Mouse (Mus musculus) C2C12 (cell line): Measurements from ENCODE around the gene Ttc7. TPM values are rescaled to one million over a fixed set of nuclear protein-coding genes. Genes with fewer than 3 reads are reported as not detected.

Source experiments
- H3K27me3 ChIP-seq: one replicate; pipeline ENCODE4 v1.6.1; 2011; ENCODE audit not compliant: control insufficient read depth, insufficient read depth, insufficient read length
- H3K36me3 ChIP-seq: one replicate; pipeline ENCODE4 v1.6.1; 2011; ENCODE audit not compliant: control insufficient read depth, insufficient read depth
- H3K4me3 ChIP-seq: one replicate; pipeline ENCODE4 v1.5.1; 2011; ENCODE audit warnings: mild to moderate bottlenecking, control low read depth; ENCODE audit not compliant: poor library complexity, insufficient read depth, severe bottlenecking
- H3K79me2 ChIP-seq: one replicate; pipeline ENCODE4 v1.6.1; 2011; ENCODE audit not compliant: control insufficient read depth, insufficient read depth
- H3K79me3 ChIP-seq: one replicate; pipeline ENCODE4 v1.6.1; 2011; ENCODE audit warnings: low read depth, control low read depth
- H3ac ChIP-seq: one replicate; pipeline ENCODE3; 2011; ENCODE audit warnings: low read depth; ENCODE audit not compliant: control insufficient read depth, insufficient read length
- CEBPB ChIP-seq: IDR thresholded peaks from one replicate; pipeline ENCODE4 v1.6.1; 2011; ENCODE audit warnings: low read depth, mild to moderate bottlenecking, control low read depth, moderate library complexity
- CTCF ChIP-seq: IDR thresholded peaks from one replicate; pipeline ENCODE4 v1.5.1; 2011; ENCODE audit not compliant: control insufficient read depth, insufficient read depth, insufficient read length
- FOSL1 ChIP-seq: IDR thresholded peaks from one replicate; pipeline ENCODE4 v1.8.0; 2011; ENCODE audit warnings: mild to moderate bottlenecking, low read length; ENCODE audit not compliant: poor library complexity, insufficient read depth, severe bottlenecking
- MAX ChIP-seq: IDR thresholded peaks from one replicate; pipeline ENCODE4 v1.6.1; 2011; ENCODE audit warnings: mild to moderate bottlenecking, control low read depth
- MYOD1 ChIP-seq: IDR thresholded peaks from one replicate; pipeline ENCODE4 v1.6.1; 2011; ENCODE audit warnings: low read depth; ENCODE audit not compliant: control insufficient read depth, insufficient read length
- MYOG ChIP-seq: IDR thresholded peaks from one replicate; pipeline ENCODE4 v1.6.1; 2011; ENCODE audit not compliant: control insufficient read depth, insufficient read length; ENCODE audit errors: extremely low read depth
- USF1 ChIP-seq: IDR thresholded peaks from one replicate; pipeline ENCODE4 v1.6.1; 2011; ENCODE audit warnings: low read depth, mild to moderate bottlenecking, control low read depth, moderate library complexity
- polyA plus RNA-seq: library from polyadenylated mRNA; unstranded; fragments of >200 nt; fragmentation: generic; extraction: Trizol; gene quantifications from one replicate; pipeline ENCODE4 v1.2.1, GENCODE M21; 2012; ENCODE audit warnings: missing spikeins

Ttc7 gene
- polyA plus RNA-seq, 1 experiment = 9.8 TPM

DNA sequence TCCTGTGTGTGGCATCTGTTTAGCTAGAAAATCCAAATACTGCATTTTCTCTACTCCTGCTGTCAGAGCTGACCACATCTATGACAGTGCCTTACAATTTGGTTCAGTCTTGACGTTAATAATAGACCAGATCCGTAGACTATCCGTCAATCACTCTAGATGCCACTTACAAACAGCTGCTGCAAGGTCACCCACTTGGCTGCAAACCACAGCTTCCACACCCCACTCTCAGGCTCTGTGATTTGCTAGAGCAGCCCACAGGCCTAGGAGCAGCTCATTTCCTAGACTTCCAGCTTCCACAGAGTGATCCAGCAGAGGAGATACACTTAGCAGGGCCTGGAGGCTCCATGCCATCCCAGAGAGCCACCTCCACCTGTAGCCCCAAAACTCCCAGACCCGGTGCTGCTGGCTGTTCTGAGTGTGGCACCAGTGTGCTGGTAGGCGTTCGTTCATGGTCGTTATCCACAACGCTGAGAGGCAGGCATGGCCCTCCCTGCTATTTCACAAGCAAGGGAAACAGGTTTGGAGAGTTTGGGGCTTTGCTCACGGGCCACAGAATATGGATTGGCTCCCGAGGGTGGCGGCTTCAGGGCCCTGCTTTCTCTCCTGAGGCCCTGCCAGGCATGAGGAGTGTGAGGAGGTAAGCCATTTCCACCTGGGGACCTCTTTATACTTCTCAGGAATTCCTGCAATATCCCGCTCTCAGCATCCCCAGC, 26.5 kb downstream of the Ttc7 start:
- Histone ChIP-seq H3K36me3 (peaks cover 4% of the 10 kb centered on the region), H3K4me3 (no peak overlapping the region), H3ac (no peak overlapping the region), H3K79me3 (no peaks in the 10 kb centered on the region), H3K79me2 (no peaks in the 10 kb centered on the region), H3K27me3 (no peaks in the 10 kb centered on the region)
- TF ChIP-seq CTCF (no peak), MYOD1 (no peak), FOSL1 (no peak), MAX (no peak)

DNA sequence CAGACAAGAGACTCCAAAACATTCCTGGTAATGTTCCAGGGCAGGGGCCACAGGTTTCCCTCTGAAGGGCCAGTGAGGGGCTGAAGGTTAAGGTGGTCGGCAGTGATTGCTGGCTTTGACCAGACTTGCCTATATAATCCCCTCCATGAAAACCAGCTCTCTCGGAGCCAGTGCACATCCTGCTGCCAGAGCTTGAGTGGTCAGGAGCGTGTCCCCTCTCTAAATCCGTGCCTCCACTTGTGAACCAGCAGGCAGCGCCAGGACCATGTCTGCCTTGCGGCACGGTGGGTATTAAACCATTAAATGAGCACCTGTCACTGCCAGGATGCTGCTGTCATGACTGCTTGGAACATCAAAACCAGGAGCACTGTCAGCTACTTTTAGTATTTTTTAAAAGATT, 27.8 kb downstream of the Ttc7 start:
- Histone ChIP-seq H3K36me3 (peaks cover 4% of the 10 kb centered on the region), H3K79me2 (no peaks in the 10 kb centered on the region), H3K79me3 (no peaks in the 10 kb centered on the region), H3K4me3 (no peak overlapping the region), H3K27me3 (no peaks in the 10 kb centered on the region), H3ac (no peak overlapping the region)
- TF ChIP-seq FOSL1 (no peak), MYOD1 (no peak), MAX (no peak), MYOG (no peak)

DNA sequence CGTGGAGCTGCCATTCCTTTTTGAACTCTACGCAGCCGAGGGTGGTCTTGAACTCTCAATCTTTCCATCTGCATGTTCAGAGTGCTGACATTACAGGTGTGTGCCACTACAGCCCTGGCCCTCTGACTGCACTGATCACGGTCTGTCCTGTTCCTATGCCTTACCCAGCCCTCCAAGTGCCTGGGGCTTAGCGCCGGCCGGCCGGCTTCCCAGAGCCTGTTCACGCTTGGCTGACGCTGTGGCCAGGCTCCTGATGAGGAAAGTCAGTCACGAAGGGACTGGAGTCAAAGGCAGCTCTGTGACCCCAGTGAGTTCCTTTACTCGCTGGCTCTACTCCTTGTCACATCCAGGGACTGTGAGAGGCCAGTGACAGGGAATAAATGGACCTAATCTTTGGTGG, 29.7 kb downstream of the Ttc7 start:
- H3K36me3 ChIP-seq = peaks cover 4% of the 10 kb centered on the region
- TF ChIP-seq FOSL1 (no peak), MYOG (no peak), CTCF (no peak), MYOD1 (no peak), MAX (no peak), USF1 (no peak)

DNA sequence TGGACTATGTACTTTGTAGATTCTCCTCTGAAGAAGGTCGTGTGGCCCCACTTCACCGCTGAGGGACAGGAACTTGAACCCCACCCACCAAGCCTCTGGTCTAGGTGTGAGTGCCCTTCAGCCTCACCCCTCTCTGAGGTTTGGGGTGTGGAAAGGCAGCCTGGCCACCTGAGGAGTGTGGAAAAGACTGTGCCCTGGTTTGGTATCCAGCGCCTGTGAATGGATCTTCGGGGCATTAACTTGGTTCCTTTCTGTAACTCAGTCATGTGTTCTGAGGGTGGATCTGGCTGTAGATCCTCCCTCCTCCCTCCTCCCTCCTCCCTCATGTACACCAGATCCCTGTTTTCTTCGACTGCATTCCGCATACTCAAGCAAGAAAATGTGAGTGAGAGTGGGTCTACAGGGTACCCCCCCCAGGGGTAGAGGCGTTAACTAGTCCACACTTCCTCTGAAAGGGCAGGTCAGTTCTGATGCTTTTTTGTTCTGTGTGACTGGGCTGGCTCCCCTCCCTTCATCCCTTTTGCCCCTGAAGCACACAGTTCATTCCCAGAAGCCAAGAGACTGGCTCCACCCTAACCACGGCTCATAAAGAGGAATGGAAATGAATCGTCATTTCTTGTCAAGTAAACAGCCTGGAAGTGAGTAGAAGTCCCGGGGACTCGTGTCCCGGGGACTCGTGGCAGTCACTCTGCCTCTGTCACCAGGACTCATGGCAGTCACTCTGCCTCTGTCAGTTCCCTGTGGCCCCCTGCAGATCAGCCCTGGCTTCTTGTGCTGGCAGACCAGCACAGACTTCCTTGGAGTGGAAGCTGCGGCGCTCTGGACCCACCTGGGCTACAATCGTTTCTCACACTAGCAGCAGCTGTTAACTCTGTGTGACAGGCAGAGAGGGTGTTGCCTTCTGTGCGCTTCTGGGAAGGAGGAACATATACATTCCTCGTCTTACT, 30.5 kb downstream of the Ttc7 start:
- H3K4me3 ChIP-seq = no peak overlapping the region
- H3K79me3 ChIP-seq = no peaks in the 10 kb centered on the region
- no peaks in the 10 kb centered on the region for H3K27me3 ChIP-seq
- no peak for TF ChIP-seq FOSL1
- TF ChIP-seq USF1 = no peak
- TF ChIP-seq MYOD1 = no peak
- no peaks in the 10 kb centered on the region for H3K79me2 ChIP-seq
- H3ac ChIP-seq = peak overlapping the region; percentile 10
- peaks cover 4% of the 10 kb centered on the region for H3K36me3 ChIP-seq

More for the DNA sequence above, 29.7 kb downstream of the Ttc7 start:
- H3K27me3 ChIP-seq = no peaks in the 10 kb centered on the region
- H3K4me3 ChIP-seq = no peak overlapping the region
- H3K79me2 ChIP-seq = no peaks in the 10 kb centered on the region
- H3ac ChIP-seq = no peak overlapping the region
- H3K79me3 ChIP-seq = no peaks in the 10 kb centered on the region

DNA sequence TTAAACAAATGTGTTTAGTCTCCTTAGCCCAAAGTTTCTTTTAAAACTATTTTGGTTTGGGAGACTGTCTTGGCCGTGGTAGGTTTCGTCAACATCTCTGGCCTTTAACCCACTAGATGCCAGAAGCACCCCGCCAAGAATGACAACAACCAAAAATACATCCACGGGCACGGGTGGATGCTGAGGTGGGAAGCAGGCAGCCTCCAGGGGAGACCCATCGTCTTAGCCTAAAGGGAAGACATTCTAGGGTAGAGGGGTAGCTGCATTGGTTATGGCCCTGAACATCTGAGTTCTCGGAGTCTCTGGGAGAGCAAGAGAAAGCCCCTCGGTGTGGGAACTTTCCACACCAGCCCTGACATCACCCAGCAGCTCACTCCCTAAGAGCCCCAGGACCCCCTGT, 31.4 kb downstream of the Ttc7 start:
- H3K79me2 ChIP-seq = no peaks in the 10 kb centered on the region
- no peak overlapping the region for H3K4me3 ChIP-seq
- no peak overlapping the region for H3ac ChIP-seq
- H3K79me3 ChIP-seq = no peaks in the 10 kb centered on the region
- no peaks in the 10 kb centered on the region for H3K27me3 ChIP-seq
- TF ChIP-seq USF1 = no peak
- TF ChIP-seq MYOD1 = no peak
- no peak for TF ChIP-seq CEBPB
- TF ChIP-seq FOSL1 = no peak
- peaks cover 3% of the 10 kb centered on the region for H3K36me3 ChIP-seq

DNA sequence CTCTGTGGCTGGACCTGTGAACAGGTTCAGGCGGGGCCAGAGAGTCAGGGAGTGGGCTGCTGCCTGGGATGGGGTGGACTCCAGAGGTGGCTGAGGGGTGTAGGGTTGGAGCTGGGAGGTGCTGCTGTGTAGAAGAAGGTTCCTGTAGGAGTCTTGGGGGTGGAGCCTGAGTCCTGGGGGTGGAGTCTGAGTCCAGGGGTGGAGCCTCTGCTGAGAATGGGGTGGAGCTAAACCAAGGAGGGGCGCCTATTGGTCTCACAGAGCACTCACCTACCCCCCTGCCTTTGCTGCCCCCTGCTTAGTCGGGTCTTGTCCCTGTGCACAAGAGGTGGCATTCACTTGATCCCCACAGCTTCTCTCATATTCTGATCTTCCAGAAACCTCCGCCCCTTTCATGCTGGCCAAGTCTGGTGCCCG, 31.9 kb downstream of the Ttc7 start:
- Histone ChIP-seq H3K79me3 (no peaks in the 10 kb centered on the region), H3K4me3 (no peak overlapping the region), H3ac (no peak overlapping the region), H3K27me3 (no peaks in the 10 kb centered on the region), H3K79me2 (no peaks in the 10 kb centered on the region), H3K36me3 (no peaks in the 10 kb centered on the region)
- TF ChIP-seq USF1 (no peak), MYOD1 (no peak), FOSL1 (no peak), MYOG (no peak), MAX (no peak), CTCF (no peak), CEBPB (no peak)
